Mouse (Mus musculus) heart, postnatal 0 days (tissue): ENCODE results near the gene Ifitm6.

Experiments used
- CTCF ChIP-seq: IDR thresholded peaks from 2 replicates; pipeline ENCODE4 v1.5.1; 2016; ENCODE audit warnings: antibody characterized with exemption, control low read depth, low read depth
- EP300 ChIP-seq: IDR thresholded peaks from 2 replicates; pipeline ENCODE4 v1.6.1; 2016; ENCODE audit warnings: antibody characterized with exemption, low read depth

DNA sequence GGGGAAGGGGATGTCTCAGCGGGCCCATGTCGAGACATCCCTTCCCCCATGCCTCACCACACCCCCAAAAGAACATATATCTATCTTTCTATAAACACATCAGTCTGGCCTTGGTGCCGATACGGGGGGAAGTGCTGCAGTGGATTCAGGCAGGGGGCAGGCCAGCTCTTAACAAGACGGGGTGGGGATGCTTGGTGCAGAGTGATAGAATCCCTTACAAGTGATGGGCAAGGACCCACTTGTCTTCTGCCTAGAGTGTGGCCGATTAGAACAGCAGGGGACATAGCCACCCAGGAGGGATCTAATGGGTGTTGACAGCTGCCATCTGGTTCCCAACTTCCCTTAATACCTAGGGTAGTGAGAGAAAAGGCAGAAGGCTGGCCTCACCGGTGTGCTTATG is 46.8 kb downstream of the Ifitm6 start:
- TF ChIP-seq CTCF (no peak), EP300 (no peak)
